Mouse (Mus musculus) lung, adult 2 months (tissue): Measurements from ENCODE around the gene Abca12.

Experiments used
- CTCF ChIP-seq: fragments of 200-500 bp; IDR thresholded peaks from 2 replicates; pipeline ENCODE4 v1.5.1; 2011; ENCODE audit warnings: mild to moderate bottlenecking, low read length, control low read depth; ENCODE audit not compliant: insufficient read depth
- POLR2A ChIP-seq: fragments of 200-500 bp; IDR thresholded peaks from 2 replicates; pipeline ENCODE4 v1.6.1; 2011; ENCODE audit warnings: low read depth, mild to moderate bottlenecking, control low read depth, low read length, borderline replicate concordance; ENCODE audit errors: extremely low read depth

- TF ChIP-seq CTCF (no peak), POLR2A (no peak)
Observed at GRCm38 (mm10) chr1:71394177-71394576, 20.5 kb downstream of the Abca12 start.
